Mouse (Mus musculus) right cerebral cortex, adult 2 months (tissue): ENCODE measurements at regions not wholly inside any gene's neighbourhood (a gene's known extent, or its start where the extent isn't known, plus 50 kb on each side); places are given as distances from the start of the nearest gene placed in this dataset.
"Not testable (repeated sequence)": the region's sequence is repeated elsewhere in the genome, so short reads cannot be mapped to it uniquely, and the experiment has no call there.

Experiments used
- DNase-seq, 2 experiments: peaks; one replicate each; pipeline ENCODE4 v3.0.0; 2021 to 2022; ENCODE audit warnings: low spot score in 2 of 2

DNA sequence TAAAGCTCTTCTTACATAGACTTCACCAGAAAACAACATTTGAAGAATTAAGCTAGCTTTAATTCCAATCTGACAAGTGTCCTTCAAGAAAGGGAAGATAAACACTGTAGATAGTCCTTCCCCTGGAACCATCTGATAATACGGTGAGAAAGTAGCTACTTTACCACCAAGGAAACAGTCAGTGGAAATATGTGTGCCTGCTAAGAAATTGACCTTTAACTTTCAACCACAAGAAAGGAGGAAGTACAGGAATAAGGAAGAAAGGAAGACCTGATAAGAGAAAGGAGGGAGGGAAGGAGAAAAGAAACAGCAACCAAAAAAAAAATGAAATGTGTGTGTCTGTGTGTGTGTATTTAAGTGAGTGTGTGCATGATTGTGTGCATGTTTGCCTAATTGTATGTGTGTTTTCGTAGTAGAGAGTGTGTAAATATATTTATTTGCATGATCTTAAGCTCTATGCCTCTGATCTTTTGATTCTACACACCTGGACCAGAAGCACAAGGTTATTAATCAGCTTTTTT lies 831.3 kb downstream of the Pla2g4a start:
- no peak for DNase-seq

- no peak for DNase-seq
Observed at GRCm38 (mm10) chr1:149129138-149129537, 832.0 kb downstream of the Pla2g4a start.

GRCm38 (mm10) chr1:149127709-149128108 lies 833.4 kb downstream of the Pla2g4a start:
- DNase-seq = no peak

GRCm38 (mm10) chr1:149103396-149103795 lies 857.7 kb downstream of the Pla2g4a start:
- peak; percentile 9 for DNase-seq

DNA sequence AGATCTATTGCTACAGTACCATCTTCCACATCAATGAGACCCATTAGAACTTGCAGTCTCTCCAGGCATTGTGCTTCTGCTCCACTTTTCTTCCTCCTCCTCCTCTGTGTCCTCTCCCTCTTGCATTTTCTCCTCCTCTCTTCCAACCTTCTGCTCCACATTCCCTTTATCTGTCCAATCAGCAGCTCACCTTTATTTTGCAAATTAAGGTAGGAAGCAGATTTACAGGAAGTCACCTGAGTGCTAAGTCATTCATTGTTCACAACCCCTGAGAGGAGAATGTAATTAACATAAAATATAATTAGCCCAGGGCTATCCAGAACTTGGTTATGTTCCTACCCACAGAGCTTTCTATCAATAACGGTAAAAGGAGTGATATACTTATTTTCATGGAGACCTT lies 863.7 kb downstream of the Pla2g4a start:
- no peak for DNase-seq

DNA sequence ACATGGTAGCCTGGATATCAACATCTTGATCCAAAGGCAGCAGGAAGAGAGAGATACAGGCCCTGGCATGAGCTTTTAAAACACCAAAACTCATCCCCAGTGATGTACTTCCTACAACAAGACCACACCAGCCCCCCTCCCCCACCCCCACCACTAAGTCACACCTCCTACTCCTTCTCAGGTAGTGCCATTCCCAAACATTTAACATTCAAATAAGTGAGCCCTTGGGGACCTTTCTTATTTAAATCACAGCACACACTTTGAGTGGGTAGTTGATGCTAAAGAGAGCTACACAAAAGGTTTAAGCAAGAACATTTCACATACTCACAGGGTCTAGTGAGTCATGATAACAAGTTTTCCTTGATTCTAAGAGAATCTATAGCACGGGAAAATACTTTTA lies 886.4 kb downstream of the Pla2g4a start:
- DNase-seq = no peak

- DNase-seq = no peak
Observed at GRCm38 (mm10) chr1:149069570-149069969, 891.5 kb downstream of the Pla2g4a start.

DNA sequence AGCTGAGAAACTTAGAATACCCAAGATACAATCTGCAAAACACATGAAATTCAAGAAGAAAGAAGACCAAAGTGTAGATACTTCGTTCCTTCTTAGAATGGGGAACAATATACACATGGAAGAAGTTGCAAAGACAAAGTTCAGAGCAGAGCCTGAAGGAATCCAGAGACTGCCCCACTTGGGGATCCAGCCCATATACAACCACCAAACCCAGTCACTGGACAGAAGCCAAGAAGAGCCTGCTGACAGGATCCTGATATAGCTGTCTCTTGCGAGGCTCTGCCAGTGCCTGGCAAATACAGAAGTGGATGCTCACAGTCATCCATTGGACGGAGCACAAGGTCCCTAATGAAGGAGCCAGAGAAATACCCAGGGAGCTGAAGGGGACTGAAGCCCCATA lies 898.1 kb downstream of the Pla2g4a start:
- not testable (repeated sequence) for DNase-seq

- DNase-seq = no peak
Observed at GRCm38 (mm10) chr1:149038188-149038967, 922.7 kb downstream of the Pla2g4a start.

DNA sequence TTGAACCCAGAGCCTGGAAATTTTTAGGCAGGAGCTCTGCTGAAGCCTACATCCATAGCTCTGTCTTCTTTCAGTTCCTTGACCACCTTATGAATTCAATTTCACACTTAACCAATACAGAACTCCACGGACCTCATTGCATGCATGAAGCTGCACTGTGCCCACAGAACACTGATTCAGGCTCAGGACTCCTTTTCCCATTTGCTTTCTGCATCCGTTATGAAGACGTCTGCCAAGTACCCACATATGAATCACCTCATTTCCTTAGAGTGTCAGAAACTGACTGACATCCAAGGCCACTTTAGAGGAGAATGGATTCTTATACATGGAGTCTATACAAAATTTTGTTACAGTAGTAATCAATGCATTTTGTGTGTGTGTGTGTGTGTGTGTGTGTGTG lies 932.8 kb downstream of the Pla2g4a start:
- no peak for DNase-seq

DNA sequence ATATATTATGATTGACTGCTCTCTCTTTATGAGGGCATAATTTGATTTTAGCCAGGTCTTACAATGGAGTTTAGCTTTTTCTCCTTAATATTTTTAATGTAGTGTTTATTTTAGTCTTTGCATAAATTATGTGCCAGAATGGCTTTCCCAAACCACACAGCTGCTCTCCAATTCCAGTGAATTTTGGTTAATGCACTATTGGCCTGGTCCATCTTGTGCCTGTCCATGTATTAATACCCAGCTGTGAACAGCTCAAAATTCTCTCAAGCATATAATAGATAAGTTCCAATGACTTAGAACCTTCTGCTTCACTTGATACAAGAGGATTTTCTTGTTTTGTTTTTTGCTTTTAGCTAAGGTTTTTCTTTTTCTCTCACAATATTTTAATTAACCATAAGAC lies 939.4 kb downstream of the Pla2g4a start:
- DNase-seq = no peak

DNA sequence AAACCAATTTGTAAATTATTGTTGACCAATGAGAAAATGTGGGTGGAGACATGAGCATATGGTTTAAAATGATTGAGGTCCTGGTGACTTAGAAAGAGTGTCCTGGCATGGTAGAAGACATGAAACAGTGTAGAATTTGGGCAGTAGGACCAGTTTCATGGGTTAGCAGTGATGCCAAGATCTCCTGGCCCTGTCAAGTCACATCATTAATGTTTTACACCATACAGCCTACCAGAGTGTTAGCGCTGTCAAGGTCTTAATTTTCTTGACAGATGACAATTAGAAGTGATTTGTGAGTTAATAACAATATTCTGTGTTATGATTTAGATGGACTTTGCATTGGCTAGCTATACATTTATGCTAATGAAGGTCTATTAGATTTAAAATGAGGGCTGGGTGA lies 939.8 kb downstream of the Pla2g4a start:
- DNase-seq = no peak

- no peak for DNase-seq
Observed at GRCm38 (mm10) chr1:149014559-149014958, 946.5 kb downstream of the Pla2g4a start.

DNA sequence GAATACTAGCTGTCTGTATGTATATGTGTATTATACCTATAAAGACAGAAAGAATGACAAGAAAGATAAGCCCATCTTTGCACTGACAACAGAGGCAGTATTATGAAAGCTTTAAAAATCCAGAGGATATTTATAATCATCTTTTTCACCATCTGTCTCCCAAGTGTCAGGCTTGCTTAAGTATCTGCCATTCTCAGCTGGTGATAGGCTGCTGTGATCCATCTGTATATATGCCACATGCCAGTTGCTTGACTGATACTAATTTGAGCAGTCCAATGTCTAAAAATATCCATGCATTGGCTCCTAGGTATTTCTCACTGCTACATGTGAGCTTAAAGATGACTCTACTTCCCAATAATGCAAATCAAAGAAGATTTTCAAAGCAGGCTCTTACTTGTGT lies 950.3 kb downstream of the Pla2g4a start:
- no peak for DNase-seq

DNA sequence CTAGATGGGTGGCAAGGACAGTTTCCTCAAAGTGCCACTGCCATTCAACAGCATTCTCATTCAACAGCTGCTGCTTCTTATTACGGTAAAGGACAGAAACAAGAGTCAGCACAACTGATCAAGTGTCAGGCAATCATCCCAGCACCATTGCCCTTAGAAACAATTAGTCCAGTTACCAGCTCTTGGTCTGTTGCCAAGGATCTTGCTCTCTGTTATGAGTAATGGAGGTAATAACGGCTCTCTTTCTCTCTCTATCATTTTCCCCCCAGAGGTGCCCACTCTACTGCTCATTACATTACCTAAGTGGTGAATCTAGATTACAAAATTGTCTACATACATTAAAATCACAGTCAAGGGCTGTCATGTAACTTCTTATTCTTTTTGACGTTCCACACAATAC lies 961.0 kb downstream of the Pla2g4a start:
- no peak for DNase-seq

- peak in 1 of 2 experiments; percentile 8 for DNase-seq
Observed at GRCm38 (mm10) chr1:148993586-148993985, 967.5 kb downstream of the Pla2g4a start.

- DNase-seq = no peak
Observed at GRCm38 (mm10) chr1:148977377-148977776, 983.7 kb downstream of the Pla2g4a start.

DNA sequence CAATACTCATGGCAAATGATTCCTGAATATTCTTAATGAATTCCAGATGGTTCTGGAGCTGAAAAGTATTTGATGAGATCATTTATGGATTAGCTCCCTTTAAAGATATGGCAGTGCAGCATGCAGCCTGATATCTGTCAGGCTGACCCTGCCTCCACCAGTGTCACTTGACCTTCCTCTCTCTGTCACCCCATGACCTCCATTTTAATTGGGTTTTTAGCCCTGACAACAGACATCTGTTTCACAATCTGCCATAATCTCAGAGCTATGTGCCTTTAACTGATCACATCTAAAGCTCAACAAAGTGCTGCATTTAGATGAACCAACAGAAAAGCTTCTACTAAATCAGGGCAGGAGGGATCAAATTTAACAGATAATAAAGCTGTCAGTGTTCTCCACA lies 995.7 kb downstream of the Pla2g4a start:
- no peak for DNase-seq

DNA sequence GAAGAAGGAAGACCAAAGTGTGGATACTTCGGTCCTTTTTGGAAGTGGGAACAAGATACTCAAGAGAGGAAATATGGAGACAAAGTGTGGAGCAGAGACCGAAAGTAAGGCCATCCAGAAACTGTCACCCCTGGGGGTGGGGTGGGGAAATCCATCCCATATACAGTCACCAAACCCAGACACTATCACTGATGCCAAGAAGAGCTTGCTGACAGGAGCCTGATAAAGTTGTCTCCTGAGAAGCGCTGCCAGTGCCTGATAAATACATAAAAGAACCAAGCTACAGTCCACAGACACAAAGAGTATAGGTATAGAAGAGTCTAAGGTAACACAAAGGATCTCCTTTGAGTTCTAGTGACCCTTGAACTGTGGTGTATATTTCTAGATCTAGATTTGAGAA lies 1026.7 kb downstream of the Pla2g4a start:
- no peak for DNase-seq

GRCm38 (mm10) chr1:148924506-148924905 lies 1036.6 kb downstream of the Pla2g4a start:
- no peak for DNase-seq

DNA sequence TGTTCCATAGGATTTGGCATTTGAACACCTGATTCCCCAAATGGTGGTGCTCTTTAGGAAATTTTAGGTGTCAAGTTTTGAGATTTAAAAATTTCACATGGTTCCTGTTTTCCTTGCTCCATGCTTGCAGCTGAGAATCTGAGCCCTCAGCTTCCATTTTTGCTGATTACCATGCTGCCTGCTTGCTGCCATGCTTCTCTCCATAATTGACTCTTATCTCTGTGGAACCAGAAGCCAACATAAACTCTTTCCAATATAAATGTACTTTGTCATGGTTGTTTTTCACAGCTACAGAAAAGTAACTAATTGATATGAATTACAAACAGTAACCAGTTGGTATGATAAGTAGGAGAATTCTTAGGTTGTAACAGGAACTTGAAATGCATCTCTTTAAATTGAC lies 1044.0 kb downstream of the Pla2g4a start:
- no peak for DNase-seq

- DNase-seq = no peak
Observed at GRCm38 (mm10) chr1:148912819-148913218, 1048.3 kb downstream of the Pla2g4a start.

- no peak for DNase-seq
Observed at GRCm38 (mm10) chr1:148904067-148904466, 1057.0 kb downstream of the Pla2g4a start.

- no peak for DNase-seq
Observed at GRCm38 (mm10) chr1:148903093-148903492, 1058.0 kb downstream of the Pla2g4a start.
